Mouse (Mus musculus) intestine, postnatal 0 days (tissue): ENCODE measurements around the gene Fkrp. TPM values are rescaled to one million over a fixed set of nuclear protein-coding genes. Genes with fewer than 3 reads are reported as not detected.
A peak's percentile ranks its signal among the peaks of the same experiment; 100 is the strongest.

Experiments
- ATAC-seq: fragments of 200-750 bp; cut with Nextera tagmentation; 2 replicates; pipeline ENCODE4 v1.8.0; 2017; ENCODE audit warnings: mild to moderate bottlenecking, moderate TSS enrichment, moderate library complexity
- H3K27ac ChIP-seq: fragments of 300-500 bp; sonication (generic); 2 replicates; pipeline ENCODE4 v1.5.1; 2014; ENCODE audit warnings: mild to moderate bottlenecking, low read depth, low read length, moderate library complexity
- H3K27me3 ChIP-seq: fragments of 300-500 bp; sonication (generic); replicated peaks from 2 replicates; pipeline ENCODE4 v1.6.1; 2014; ENCODE audit warnings: low read length, mixed read lengths; ENCODE audit not compliant: control insufficient read depth, insufficient read depth
- H3K36me3 ChIP-seq: fragments of 300-500 bp; sonication (generic); 2 replicates; pipeline ENCODE4 v1.6.1; 2014; ENCODE audit warnings: mild to moderate bottlenecking, moderate library complexity; ENCODE audit not compliant: control insufficient read depth, insufficient read depth
- H3K4me1 ChIP-seq: fragments of 300-500 bp; sonication (generic); replicated peaks from 2 replicates; pipeline ENCODE4 v1.6.1; 2014; ENCODE audit warnings: antibody characterized with exemption, low read length, mixed read lengths; ENCODE audit not compliant: control insufficient read depth, insufficient read depth
- H3K4me2 ChIP-seq: fragments of 300-500 bp; sonication (generic); replicated peaks from 2 replicates; pipeline ENCODE4 v1.6.1; 2014; ENCODE audit warnings: low read depth, mild to moderate bottlenecking, moderate library complexity
- H3K4me3 ChIP-seq: fragments of 300-500 bp; sonication (generic); 2 replicates; pipeline ENCODE4 v1.5.1; 2014; ENCODE audit warnings: low read depth, low read length
- H3K9ac ChIP-seq: fragments of 300-500 bp; sonication (generic); 2 replicates; pipeline ENCODE4 v1.6.1; 2014; ENCODE audit warnings: mild to moderate bottlenecking, low read depth, low read length
- H3K9me3 ChIP-seq: fragments of 300-500 bp; sonication (generic); 2 replicates; pipeline ENCODE4 v1.6.1; 2016; ENCODE audit warnings: mixed run types; ENCODE audit not compliant: control insufficient read depth
- CTCF ChIP-seq: sonication (generic); IDR thresholded peaks from 2 replicates; pipeline ENCODE4 v1.5.1; 2016; ENCODE audit warnings: low read depth, mild to moderate bottlenecking, control low read depth, antibody characterized with exemption, moderate library complexity
- WGBS: fragments of 180-500 bp; shearing (Covaris S2); extraction: QIAGEN DNeasy Blood & Tissue Kit; methylation state at CpG from one replicate; pipeline ENCODE4 v1.1.7; 2014; 5-methylcytosine and 5-hydroxymethylcytosine counted together
- polyA plus RNA-seq: library from polyadenylated mRNA; unstranded; fragments of >200 nt; fragmentation: Nextera tagmentation; extraction: Ambion mirVana; gene quantifications from 2 replicates; pipeline ENCODE4 v1.2.1, GENCODE M21; 2015

The Fkrp gene
- polyA plus RNA-seq, 1 experiment from 2014 or later, result 12.3 TPM

DNA sequence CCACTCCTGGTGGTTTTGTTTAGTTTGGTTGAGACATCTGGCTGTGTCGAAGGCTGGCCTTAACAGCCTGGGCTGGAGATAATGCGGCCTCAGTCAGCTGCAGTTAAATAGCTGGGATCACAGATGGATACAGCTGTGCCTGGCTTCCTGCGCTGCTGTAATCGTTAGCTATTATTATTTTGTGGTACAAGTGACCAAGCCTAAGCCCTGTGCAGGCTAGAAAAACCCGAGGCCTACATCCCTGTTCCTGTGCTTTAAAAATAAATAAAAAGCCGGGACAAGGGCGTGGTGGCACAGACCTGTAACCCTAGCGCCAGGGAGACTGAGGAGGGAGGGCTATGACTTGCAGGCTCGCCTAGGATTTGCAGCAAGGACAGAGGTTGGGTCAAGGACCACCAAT, 7.9 kb downstream of the Fkrp start:
- ATAC-seq, result no peak
- Histone ChIP-seq H3K9me3 (no peaks in the 10 kb centered on the region), H3K9ac (no peak overlapping the region), H3K4me3 (no peak overlapping the region), H3K4me1 (no peaks in the 10 kb centered on the region; the same call in 1 of the 2 replicates), H3K27ac (no peak overlapping the region), H3K36me3 (peaks cover 7% of the 10 kb centered on the region; the same call in 1 of the 2 replicates), H3K27me3 (no peaks in the 10 kb centered on the region; the same call in 1 of the 2 replicates), H3K4me2 (no peak overlapping the region)
- no peak for TF ChIP-seq CTCF
- 56% methylated on average over 9 of the region's 9 CpGs for WGBS

DNA sequence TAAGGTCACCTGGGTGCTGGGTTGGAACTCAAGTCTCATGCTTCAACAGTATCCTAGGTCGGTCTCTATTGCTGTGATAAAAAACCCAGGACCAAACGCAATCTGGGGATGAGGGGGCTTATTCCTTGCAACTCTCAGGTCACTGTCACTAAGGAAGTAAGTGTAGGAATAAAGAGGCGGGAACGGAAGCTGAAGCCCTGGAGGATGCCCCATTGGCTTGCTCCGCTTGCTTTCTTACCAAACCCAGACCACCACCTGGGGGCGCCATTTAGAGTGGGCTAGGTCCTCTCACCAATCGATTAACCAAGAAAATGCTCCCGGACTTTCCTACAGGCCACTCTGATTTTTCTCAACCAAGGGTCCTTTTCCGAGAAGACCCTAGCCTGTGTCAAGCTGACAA, 8.6 kb downstream of the Fkrp start:
- H3K9me3 ChIP-seq, result no peaks in the 10 kb centered on the region
- H3K36me3 ChIP-seq, result peaks cover 7% of the 10 kb centered on the region; the same call in 1 of the 2 replicates
- no peaks in the 10 kb centered on the region; the same call in 1 of the 2 replicates for H3K4me1 ChIP-seq
- no peak overlapping the region for H3K4me3 ChIP-seq
- no peak overlapping the region for H3K4me2 ChIP-seq
- H3K27ac ChIP-seq, result no peak overlapping the region
- WGBS, result 86% methylated on average over 9 of the region's 9 CpGs
- ATAC-seq, result no peak
- no peak overlapping the region for H3K9ac ChIP-seq
- peak; percentile 45 for TF ChIP-seq CTCF
- no peaks in the 10 kb centered on the region; the same call in 1 of the 2 replicates for H3K27me3 ChIP-seq

DNA sequence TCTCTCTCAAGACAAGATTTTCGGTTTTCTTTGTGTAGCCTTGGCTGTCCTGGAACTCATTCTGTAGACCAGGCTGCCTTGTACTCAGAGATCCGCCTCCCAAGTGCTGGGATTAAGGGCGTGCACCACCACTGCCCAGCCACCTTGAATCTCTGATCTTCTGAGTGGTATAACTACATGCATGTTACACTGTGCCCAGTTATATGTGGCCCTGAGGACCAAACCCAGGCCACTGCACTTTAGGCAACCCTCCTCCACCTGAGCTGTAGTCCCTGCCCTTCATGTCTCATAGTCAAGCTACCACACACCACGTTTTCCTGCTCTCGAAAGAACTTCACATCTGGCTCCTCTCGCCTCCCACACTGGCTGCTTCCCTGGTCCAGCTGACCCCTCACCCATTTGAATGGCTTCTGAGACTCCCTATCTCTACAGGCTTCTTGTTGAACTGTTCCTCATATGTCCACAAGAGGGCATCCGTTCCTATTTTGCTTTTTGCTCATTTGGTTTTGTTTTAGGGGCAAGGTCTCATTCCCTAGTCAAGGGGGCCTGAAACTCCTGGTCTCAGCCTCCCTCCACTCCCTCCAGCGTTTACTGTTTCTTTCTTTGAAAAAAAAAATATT, 12.0 kb downstream of the Fkrp start:
- ATAC-seq, result no peak
- H3K4me2 ChIP-seq, result no peak overlapping the region
- no peaks in the 10 kb centered on the region for H3K4me1 ChIP-seq
- WGBS, result 31% methylated on average over 8 of the region's 8 CpGs
- H3K27me3 ChIP-seq, result no peaks in the 10 kb centered on the region
- TF ChIP-seq CTCF, result peak; percentile 80
- H3K36me3 ChIP-seq, result no peaks in the 10 kb centered on the region
- H3K9me3 ChIP-seq, result no peaks in the 10 kb centered on the region
- no peak overlapping the region for H3K4me3 ChIP-seq
- no peak overlapping the region for H3K27ac ChIP-seq
- H3K9ac ChIP-seq, result no peak overlapping the region

DNA sequence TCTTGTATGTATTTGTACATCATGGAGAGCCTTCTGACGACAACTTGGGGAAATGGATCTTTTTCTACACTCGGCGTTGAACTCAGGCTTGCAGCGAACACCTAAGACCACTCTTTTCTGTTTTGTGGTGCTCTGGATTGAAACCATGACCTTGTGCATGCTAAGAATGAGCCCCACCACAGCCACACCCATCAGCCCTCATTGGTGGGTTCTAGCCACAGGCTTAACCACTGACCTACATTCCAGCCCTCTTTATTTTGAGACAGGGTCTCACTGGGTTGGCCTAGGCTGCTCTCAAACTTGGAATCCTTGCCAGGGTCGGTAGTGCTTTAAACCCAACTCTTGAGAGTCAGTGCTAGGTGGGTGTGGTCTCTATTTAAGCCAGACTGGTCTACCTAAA, 21.6 kb downstream of the Fkrp start:
- no peak overlapping the region for H3K9ac ChIP-seq
- 90% methylated on average over 5 of the region's 5 CpGs for WGBS
- no peaks in the 10 kb centered on the region for H3K9me3 ChIP-seq
- no peak for ATAC-seq
- no peak for TF ChIP-seq CTCF
- H3K27ac ChIP-seq, result no peak overlapping the region
- H3K4me3 ChIP-seq, result no peak overlapping the region
- no peaks in the 10 kb centered on the region for H3K27me3 ChIP-seq
- H3K36me3 ChIP-seq, result peaks cover 40% of the 10 kb centered on the region
- H3K4me2 ChIP-seq, result no peak overlapping the region
- H3K4me1 ChIP-seq, result no peaks in the 10 kb centered on the region; the same call in 1 of the 2 replicates

DNA sequence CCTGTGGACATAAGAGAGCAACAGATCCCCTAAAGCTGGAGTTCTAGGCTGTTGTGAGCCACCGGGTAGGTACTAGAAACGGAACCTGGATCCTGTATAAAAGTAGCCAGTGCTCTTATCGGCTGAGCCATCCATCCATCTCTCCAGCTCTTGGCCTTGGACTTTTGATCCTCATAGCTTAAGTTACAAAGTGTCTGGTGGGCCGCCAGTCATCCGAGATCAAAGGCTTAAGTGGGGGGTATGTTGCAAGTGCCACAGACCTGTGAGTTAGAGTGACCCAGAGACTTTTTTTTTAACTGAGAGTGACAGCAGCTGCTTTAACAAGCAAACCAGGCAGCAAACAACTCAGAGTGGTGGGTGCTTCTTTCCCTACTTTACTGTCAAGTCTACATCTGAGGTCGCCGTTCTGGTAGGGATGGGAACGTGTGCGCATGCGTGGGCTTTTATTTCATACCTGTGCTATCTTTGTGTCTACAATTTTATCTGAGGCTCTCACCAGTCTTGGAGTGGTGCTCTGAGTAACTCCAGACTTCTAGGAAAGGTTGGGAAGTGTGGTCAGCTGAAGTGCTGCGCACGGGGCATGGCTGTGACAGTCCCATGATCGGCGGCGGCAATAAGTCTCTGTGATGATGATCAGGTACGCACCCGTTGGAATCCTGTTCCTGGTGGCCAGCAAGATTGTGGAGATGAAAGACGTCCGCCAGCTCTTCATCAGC, 23.4 kb downstream of the Fkrp start:
- no peak for TF ChIP-seq CTCF
- Histone ChIP-seq H3K9me3 (no peaks in the 10 kb centered on the region), H3K4me3 (no peak overlapping the region), H3K4me1 (no peaks in the 10 kb centered on the region; the same call in 1 of the 2 replicates), H3K9ac (no peak overlapping the region), H3K27me3 (no peaks in the 10 kb centered on the region), H3K4me2 (0 out of 2 replicates have a peak overlapping the region, but pooled peaks have one; percentile 27), H3K36me3 (peaks cover 42% of the 10 kb centered on the region), H3K27ac (no peak overlapping the region; the same call in 1 of the 2 replicates)
- WGBS, result 67% methylated on average over 19 of the region's 19 CpGs
- peak; percentile 12; the same call in 1 of the 2 replicates for ATAC-seq

DNA sequence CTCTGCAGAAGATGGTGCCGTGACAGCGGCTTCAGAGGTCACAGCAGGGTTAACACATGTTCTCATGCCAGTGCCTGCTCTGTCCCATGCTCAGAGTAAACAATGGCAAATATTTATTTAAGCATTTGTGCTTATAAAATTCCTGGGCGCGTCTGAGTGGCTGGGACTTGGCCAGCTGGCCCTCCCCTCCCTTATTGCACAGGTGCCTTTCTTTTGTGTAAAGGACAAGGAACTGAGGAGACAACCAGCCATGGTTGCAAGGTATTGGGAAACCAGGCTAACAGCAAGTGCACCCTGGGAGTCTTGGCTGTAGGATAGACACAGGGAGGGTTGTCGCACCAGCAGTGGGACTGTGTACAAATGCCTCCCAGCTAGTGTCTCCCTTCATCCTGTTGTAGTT, 24.2 kb downstream of the Fkrp start:
- no peaks in the 10 kb centered on the region; the same call in 1 of the 2 replicates for H3K4me1 ChIP-seq
- H3K9me3 ChIP-seq, result no peaks in the 10 kb centered on the region
- H3K9ac ChIP-seq, result no peak overlapping the region
- no peak overlapping the region for H3K4me2 ChIP-seq
- peaks cover 33% of the 10 kb centered on the region; the same call in 1 of the 2 replicates for H3K36me3 ChIP-seq
- no peaks in the 10 kb centered on the region for H3K27me3 ChIP-seq
- TF ChIP-seq CTCF, result no peak
- peak overlapping the region; percentile 50 for H3K27ac ChIP-seq
- ATAC-seq, result peak; percentile 75
- WGBS, result 23% methylated on average over 5 of the region's 5 CpGs
- H3K4me3 ChIP-seq, result no peak overlapping the region
